Mouse (Mus musculus) heart, embryonic 14.5 days (tissue): ENCODE data around the gene Pigc. TPM values are rescaled to one million over a fixed set of nuclear protein-coding genes. Genes with fewer than 3 reads are reported as not detected.

Experiments
- ATAC-seq: fragments of 200-750 bp; cut with Nextera tagmentation; 2 replicates; pipeline ENCODE4 v1.8.0; 2017; ENCODE audit warnings: low read depth, moderate TSS enrichment; ENCODE audit not compliant: insufficient number of reproducible peaks, insufficient read depth, low FRiP score
- H3K27ac ChIP-seq, 2 experiments: fragments of 200-500 bp in 1 of 2; fragments of 300-500 bp in 1 of 2; sonication (generic) in 1 of 2; replicated peaks in 1 of 2; 2 replicates each; pipeline ENCODE4 v1.5.1; 2012 to 2014; ENCODE audit warnings: low read depth in 2 of 2, low read length in 2 of 2, control low read depth in 1 of 2, mild to moderate bottlenecking in 1 of 2, mixed read lengths in 1 of 2; ENCODE audit not compliant: control insufficient read depth in 1 of 2, insufficient read depth in 1 of 2
- H3K27me3 ChIP-seq: fragments of 300-500 bp; sonication (generic); 2 replicates; pipeline ENCODE4 v1.6.1; 2014; ENCODE audit warnings: mild to moderate bottlenecking, low read length, control low read depth; ENCODE audit not compliant: control insufficient read depth, insufficient read depth
- H3K36me3 ChIP-seq: fragments of 300-500 bp; sonication (generic); 2 replicates; pipeline ENCODE4 v1.6.1; 2014; ENCODE audit warnings: mild to moderate bottlenecking, control low read depth, low read length, mixed read lengths; ENCODE audit not compliant: control insufficient read depth, insufficient read depth
- H3K4me1 ChIP-seq, 2 experiments: fragments of 200-500 bp in 1 of 2; fragments of 300-500 bp in 1 of 2; sonication (generic) in 1 of 2; 2 replicates each; pipeline ENCODE4 v1.6.1; 2012 to 2014; ENCODE audit warnings: low read length in 2 of 2, control low read depth in 1 of 2, mixed read lengths in 1 of 2; ENCODE audit not compliant: control insufficient read depth in 2 of 2, insufficient read depth in 2 of 2
- H3K4me2 ChIP-seq: fragments of 300-500 bp; sonication (generic); 2 replicates; pipeline ENCODE4 v1.6.1; 2014; ENCODE audit warnings: mild to moderate bottlenecking, low read length
- H3K4me3 ChIP-seq, 2 experiments: fragments of 200-500 bp in 1 of 2; fragments of 300-500 bp in 1 of 2; sonication (generic) in 1 of 2; 2 replicates each; pipeline ENCODE4 v1.5.1; 2012 to 2014; ENCODE audit warnings: low read length in 2 of 2, mild to moderate bottlenecking in 2 of 2, control low read depth in 1 of 2, low read depth in 1 of 2, moderate library complexity in 1 of 2; ENCODE audit not compliant: control insufficient read depth in 1 of 2, insufficient read depth in 1 of 2
- H3K9ac ChIP-seq: fragments of 300-500 bp; sonication (generic); 2 replicates; pipeline ENCODE4 v1.6.1; 2014; ENCODE audit warnings: mild to moderate bottlenecking, low read length
- H3K9me3 ChIP-seq: fragments of 300-500 bp; sonication (generic); 2 replicates; pipeline ENCODE4 v1.6.1; 2016; ENCODE audit warnings: low read length, control low read depth; ENCODE audit not compliant: control insufficient read depth
- WGBS: fragments of 180-500 bp; shearing (Covaris S2); extraction: QIAGEN DNeasy Blood & Tissue Kit; methylation state at CpG from one replicate; pipeline ENCODE4 v1.1.7; 2014; 5-methylcytosine and 5-hydroxymethylcytosine counted together
- polyA plus RNA-seq: library from polyadenylated mRNA; unstranded; fragments of >200 nt; fragmentation: Nextera tagmentation; extraction: Ambion mirVana; gene quantifications from 2 replicates; pipeline ENCODE4 v1.2.1, GENCODE M21; 2014

The Pigc gene
- polyA plus RNA-seq, 1 experiment from 2014 or later = 33.1 TPM

DNA sequence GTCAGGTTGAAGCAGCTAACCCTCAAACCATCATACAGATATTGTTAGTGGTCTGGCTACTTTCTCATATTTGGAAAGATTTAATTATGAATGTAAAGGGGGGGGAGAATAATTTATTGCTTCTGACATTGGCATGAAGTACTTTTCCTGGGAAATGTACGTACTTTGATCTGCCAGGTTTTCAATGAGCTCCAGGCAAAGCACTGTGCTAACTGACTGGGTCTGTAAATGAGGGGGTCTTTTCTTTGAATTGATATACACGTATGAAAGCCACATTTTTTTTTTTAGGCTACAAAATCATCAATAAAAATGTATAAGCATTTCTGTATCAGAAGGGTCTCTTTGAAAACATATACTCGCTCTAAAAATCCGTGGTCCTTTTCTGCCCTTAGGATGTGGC, 51.8 kb downstream of the Pigc start:
- 79% methylated on average over 4 of the region's 4 CpGs for WGBS
- Histone ChIP-seq H3K4me2 (no peak overlapping the region), H3K4me1 (peaks cover 2 to 6% of the 10 kb centered on the region in 2 experiments; a peak in 3 of 4 replicates), H3K4me3 (no peak overlapping the region), H3K27ac (no peak overlapping the region), H3K27me3 (no peaks in the 10 kb centered on the region), H3K36me3 (no peaks in the 10 kb centered on the region), H3K9ac (no peak overlapping the region), H3K9me3 (no peaks in the 10 kb centered on the region)
- no peak for ATAC-seq

Other genes with a start within 250 kb of the Pigc start
- not detected in 2 replicates for gene Fasl, start 180.7 kb upstream of the Pigc start, polyA plus RNA-seq
- 15.5 and 19.2 TPM in 2 replicates for gene Suco, start 92.5 kb upstream of the Pigc start, polyA plus RNA-seq
- gene 4930558K02Rik, start 10.4 kb downstream of the Pigc start, polyA plus RNA-seq = not detected in 2 replicates